ENCODE assay signal across 12 mouse cellular contexts in genomic region chr9:56500893-56501590, GRCm38 (mm10).
DNase-seq lines count a peak whose midpoint lies in the region; ATAC-seq and TF ChIP-seq lines count a peak whose summit lies in the region.
"Had no signal": no experiment of that assay in that cellular context is flagged by ENCODE, and none has a peak within 500 bp of the region (broad histone marks: within the 10 kb centered on the region; RNA-seq: fewer than 3 reads in every experiment).

No protein-coding gene starts in this region.

- no peaks in the 10 kb centered on the region for H3K36me3 ChIP-seq in heart, embryonic 15.5 days
- no peaks in the 10 kb centered on the region for H3K36me3 ChIP-seq in lung, postnatal 0 days (ENCODE audit: insufficient read depth, low read length)
- peaks cover 2% of the 10 kb centered on the region; the same call in 1 of the 2 replicates for H3K36me3 ChIP-seq in heart, embryonic 16.5 days (ENCODE audit: control insufficient read depth, insufficient read depth)
- no peaks in the 10 kb centered on the region for H3K36me3 ChIP-seq in stomach, embryonic 14.5 days (ENCODE audit: control insufficient read depth, insufficient read depth, low read length)
- 0 out of 2 replicates have a peak, but pooled peaks cover 4% of the 10 kb centered on the region for H3K36me3 ChIP-seq in hindbrain, embryonic 12.5 days

- H3K4me3 ChIP-seq in heart, embryonic 15.5 days, result no peak overlapping the region
- H3K4me3 ChIP-seq in lung, postnatal 0 days (ENCODE audit: low read depth, low read length), result no peak overlapping the region
- H3K4me3 ChIP-seq in heart, embryonic 16.5 days (ENCODE audit: low read length), result no peak overlapping the region
- no peak overlapping the region for H3K4me3 ChIP-seq in stomach, embryonic 14.5 days (ENCODE audit: low read depth, low read length)
- no peak overlapping the region for H3K4me3 ChIP-seq in hindbrain, embryonic 12.5 days
- H3K4me3 ChIP-seq: midbrain, embryonic 13.5 days had no signal

- no peak overlapping the region for H3K4me2 ChIP-seq in heart, embryonic 15.5 days
- no peak overlapping the region for H3K4me2 ChIP-seq in lung, postnatal 0 days (replicated peaks; ENCODE audit: low read depth, low read length)
- H3K4me2 ChIP-seq in heart, embryonic 16.5 days (ENCODE audit: low read depth, low read length), result no peak overlapping the region
- H3K4me2 ChIP-seq in stomach, embryonic 14.5 days (replicated peaks; ENCODE audit: low read depth, low read length), result no peak overlapping the region; the same call in 1 of the 2 replicates
- H3K4me2 ChIP-seq in hindbrain, embryonic 12.5 days (replicated peaks), result no peak overlapping the region
- H3K4me2 ChIP-seq: midbrain, embryonic 13.5 days had no signal

- TF ChIP-seq EP300 in lung, postnatal 0 days (IDR thresholded peaks at IDR 0.05), result no peak

- H3K27ac ChIP-seq in heart, embryonic 15.5 days, result peak overlapping the region; percentile 100
- H3K27ac ChIP-seq in lung, postnatal 0 days (ENCODE audit: low read length), result peak overlapping the region; percentile 78
- peak overlapping the region; percentile 100 for H3K27ac ChIP-seq in heart, embryonic 16.5 days (ENCODE audit: low read length)
- peak overlapping the region; percentile 55 for H3K27ac ChIP-seq in stomach, embryonic 14.5 days (ENCODE audit: low read length)
- H3K27ac ChIP-seq in hindbrain, embryonic 12.5 days, result no peak overlapping the region
- H3K27ac ChIP-seq: liver, embryonic 14.5 days had no signal

- no peak overlapping the region for H3K9ac ChIP-seq in heart, embryonic 15.5 days
- no peak overlapping the region for H3K9ac ChIP-seq in lung, postnatal 0 days (replicated peaks; ENCODE audit: low read depth)
- no peak overlapping the region for H3K9ac ChIP-seq in heart, embryonic 16.5 days (ENCODE audit: low read length)
- H3K9ac ChIP-seq in stomach, embryonic 14.5 days (replicated peaks; ENCODE audit: low read depth, low read length), result no peak overlapping the region
- no peak overlapping the region for H3K9ac ChIP-seq in hindbrain, embryonic 12.5 days
- H3K9ac ChIP-seq: liver, embryonic 14.5 days; midbrain, embryonic 13.5 days had no signal

- TF ChIP-seq CTCF in lung, postnatal 0 days (IDR thresholded peaks at IDR 0.05), result no peak

- no peak for ATAC-seq in heart, embryonic 15.5 days (replicated peaks; ENCODE audit: insufficient number of reproducible peaks, insufficient read depth, low FRiP score, low read depth)
- ATAC-seq in lung, postnatal 0 days, result no peak
- no peak for ATAC-seq in heart, embryonic 16.5 days (replicated peaks; ENCODE audit: extremely low read depth, insufficient read depth, low FRiP score)
- ATAC-seq in stomach, embryonic 14.5 days (ENCODE audit: insufficient number of reproducible peaks, insufficient read depth, low FRiP score, low read depth), result no peak
- ATAC-seq in hindbrain, embryonic 12.5 days (ENCODE audit: low FRiP score), result no peak
- ATAC-seq: activated CD4-positive, CD25-positive, alpha-beta regulatory T cell, adult 4 months; midbrain, embryonic 13.5 days had no signal

- no peaks in the 10 kb centered on the region for H3K9me3 ChIP-seq in heart, embryonic 15.5 days (replicated peaks)
- no peaks in the 10 kb centered on the region for H3K9me3 ChIP-seq in lung, postnatal 0 days (ENCODE audit: low read length)
- no peaks in the 10 kb centered on the region for H3K9me3 ChIP-seq in heart, embryonic 16.5 days (replicated peaks; ENCODE audit: control insufficient read depth, low read length)
- H3K9me3 ChIP-seq in stomach, embryonic 14.5 days (ENCODE audit: control insufficient read depth, low read depth, low read length), result no peaks in the 10 kb centered on the region
- H3K9me3 ChIP-seq in hindbrain, embryonic 12.5 days (replicated peaks), result no peaks in the 10 kb centered on the region
- H3K9me3 ChIP-seq: midbrain, embryonic 13.5 days had no signal

- peaks cover 86% of the 10 kb centered on the region for H3K4me1 ChIP-seq in heart, embryonic 15.5 days (replicated peaks)
- H3K4me1 ChIP-seq in lung, postnatal 0 days (ENCODE audit: insufficient read depth, low read depth, low read length), result peaks cover 54% of the 10 kb centered on the region
- peaks cover 83% of the 10 kb centered on the region for H3K4me1 ChIP-seq in heart, embryonic 16.5 days (ENCODE audit: control insufficient read depth, insufficient read depth, low read length)
- peaks cover 50% of the 10 kb centered on the region for H3K4me1 ChIP-seq in stomach, embryonic 14.5 days (ENCODE audit: control insufficient read depth, insufficient read depth, low read length)
- peaks cover 33% of the 10 kb centered on the region for H3K4me1 ChIP-seq in hindbrain, embryonic 12.5 days

- 61% methylated on average over 8 of the region's 8 CpGs for WGBS in heart, embryonic 15.5 days
- WGBS in lung, postnatal 0 days, result 45% methylated on average over 8 of the region's 8 CpGs
- 56% methylated on average over 8 of the region's 8 CpGs for WGBS in heart, embryonic 16.5 days
- WGBS in stomach, embryonic 14.5 days, result 62% methylated on average over 8 of the region's 8 CpGs
- WGBS in hindbrain, embryonic 12.5 days, result 75% methylated on average over 8 of the region's 8 CpGs

- H3K27me3 ChIP-seq in heart, embryonic 15.5 days, result no peaks in the 10 kb centered on the region
- no peaks in the 10 kb centered on the region for H3K27me3 ChIP-seq in lung, postnatal 0 days (replicated peaks; ENCODE audit: insufficient read depth, low read length)
- no peaks in the 10 kb centered on the region for H3K27me3 ChIP-seq in heart, embryonic 16.5 days (ENCODE audit: control insufficient read depth, insufficient read depth, low read length)
- H3K27me3 ChIP-seq in stomach, embryonic 14.5 days (ENCODE audit: control insufficient read depth, insufficient read depth, low read length), result no peaks in the 10 kb centered on the region
- no peaks in the 10 kb centered on the region for H3K27me3 ChIP-seq in hindbrain, embryonic 12.5 days
- H3K27me3 ChIP-seq: midbrain, embryonic 13.5 days had no signal

- no peak for DNase-seq in heart, adult 8-10 months (ENCODE audit: low spot score)
- peak; percentile 43 for DNase-seq in lung, postnatal 0 days (ENCODE audit: low spot score)
- DNase-seq in lung, adult 18-20 months, result no peak
- DNase-seq in adipocyte (ENCODE audit: low spot score), result no peak
- DNase-seq: gastrocnemius, postnatal 36 days had no signal
